Mouse (Mus musculus) CD8-positive naive resting alpha-beta T cell, adult 2 months (primary cell): ENCODE measurements around the gene Gm6890.
"Not testable (repeated sequence)": the region's sequence is repeated elsewhere in the genome, so short reads cannot be mapped to it uniquely, and the experiment has no call there.

Experiments
- DNase-seq, 2 experiments: peaks; one replicate each; pipeline ENCODE4 v3.0.0; 2022; ENCODE audit warnings: low read depth in 2 of 2, low spot score in 2 of 2

Gm6890 gene

GRCm38 (mm10) chrX:74740627-74741026 lies at the start of gene Gm6890:
Gene Gm6890 (plus strand): TSS chrX:74740927.
- DNase-seq = not testable (repeated sequence)

DNA sequence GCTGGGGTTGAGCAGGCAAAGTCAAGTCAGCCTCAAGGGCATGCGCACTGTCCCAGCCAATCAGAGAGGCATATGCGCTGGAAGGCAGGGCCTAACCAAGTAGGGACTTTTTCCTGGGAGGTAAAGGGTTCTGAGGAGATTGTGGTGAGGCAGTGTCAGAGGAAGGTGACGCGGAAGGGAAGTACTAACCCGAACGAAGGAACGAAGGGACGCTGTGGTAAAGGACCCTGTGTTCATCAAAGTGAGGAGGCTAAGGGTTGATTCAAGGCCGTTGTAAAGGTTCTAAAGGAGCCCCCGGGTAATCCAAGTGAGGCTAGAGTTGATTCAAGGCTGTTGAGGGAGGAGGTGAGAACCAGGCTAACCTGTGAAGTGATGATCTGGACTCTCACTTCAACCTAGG lies 14.5 kb upstream of the Gm6890 start:
- not testable (repeated sequence) for DNase-seq

DNA sequence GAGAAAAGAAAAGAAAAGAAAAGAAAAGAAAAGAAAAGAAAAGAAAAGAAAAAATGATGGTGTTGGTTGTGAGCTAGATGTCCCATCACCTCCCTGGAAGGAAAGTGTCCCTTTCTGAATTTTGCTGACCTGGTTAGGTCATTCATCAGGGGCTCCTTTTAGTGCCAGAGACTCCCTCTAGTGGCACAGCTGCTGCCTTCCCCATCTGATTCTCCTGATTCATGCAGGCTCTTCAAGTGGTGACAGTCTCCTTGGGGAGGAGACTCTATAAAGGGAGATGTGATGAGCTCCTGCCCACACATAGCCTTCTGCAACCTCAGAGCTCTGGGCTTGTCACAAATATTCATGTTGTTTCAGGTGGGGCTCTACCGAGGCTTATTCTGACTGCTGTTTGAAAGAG lies 30.0 kb downstream of the Gm6890 start:
- DNase-seq = not testable (repeated sequence)
